Mouse (Mus musculus): Measurements from ENCODE around the gene Dera. TPM values are rescaled to one million over a fixed set of nuclear protein-coding genes. Genes with fewer than 3 reads are reported as not detected.
"Not testable (repeated sequence)": the region's sequence is repeated elsewhere in the genome, so short reads cannot be mapped to it uniquely, and the experiment has no call there.

Dera gene
- polyA plus RNA-seq (2014; fragmentation: Nextera tagmentation; extraction: Ambion mirVana) = 10.1 and 15.9 TPM in 2 replicates

GRCm38 (mm10) chr6:137754056-137754856, at the start of gene Dera:
Gene Dera, plus strand, starts transcription at chr6:137754546.
- peak; percentile 73 for DNase-seq
- Histone ChIP-seq H3K4me1 (ENCODE audit: control insufficient read depth, insufficient read depth, low read length) (peaks cover 9% of the 10 kb centered on the region; the same call in 1 of the 2 replicates), H3K27ac (replicated peaks; ENCODE audit: low read depth, low read length) (no peak within 1 kb of the TSS), H3K4me2 (ENCODE audit: low read length) (peak within 1 kb of the TSS; percentile 82), H3K9me3 (ENCODE audit: control insufficient read depth, low read length) (no peaks in the 10 kb centered on the region), H3K27me3 (ENCODE audit: control insufficient read depth, insufficient read depth, low read length) (no peaks in the 10 kb centered on the region), H3K36me3 (ENCODE audit: control insufficient read depth, insufficient read depth, low read length) (peaks cover 30% of the 10 kb centered on the region), H3K9ac (replicated peaks; ENCODE audit: low read length) (peak within 1 kb of the TSS; percentile 59), H3K4me3 (replicated peaks; ENCODE audit: low read depth, low read length) (peak within 1 kb of the TSS; percentile 52)
- peak; percentile 82 for ATAC-seq (ENCODE audit: low FRiP score, low TSS enrichment)
- 12% methylated on average over 26 of the region's 26 CpGs for WGBS

- H3K9ac ChIP-seq (replicated peaks; ENCODE audit: low read length) = no peak overlapping the region
- H3K4me3 ChIP-seq (replicated peaks; ENCODE audit: low read depth, low read length) = no peak overlapping the region
- DNase-seq = no peak
- no peak overlapping the region for H3K27ac ChIP-seq (replicated peaks; ENCODE audit: low read depth, low read length)
- H3K9me3 ChIP-seq (ENCODE audit: control insufficient read depth, low read length) = no peaks in the 10 kb centered on the region
- 93% methylated on average over 10 of the region's 10 CpGs for WGBS
- no peak for ATAC-seq (ENCODE audit: low FRiP score, low TSS enrichment)
- no peaks in the 10 kb centered on the region for H3K36me3 ChIP-seq (ENCODE audit: control insufficient read depth, insufficient read depth, low read length)
- no peaks in the 10 kb centered on the region for H3K4me1 ChIP-seq (ENCODE audit: control insufficient read depth, insufficient read depth, low read length)
- no peak overlapping the region for H3K4me2 ChIP-seq (ENCODE audit: low read length)
- H3K27me3 ChIP-seq (ENCODE audit: control insufficient read depth, insufficient read depth, low read length) = peaks cover 4% of the 10 kb centered on the region; the same call in 1 of the 2 replicates
These were observed 48.1 kb upstream of the Dera start for GRCm38 (mm10) chr6:137706209-137706608.

DNA sequence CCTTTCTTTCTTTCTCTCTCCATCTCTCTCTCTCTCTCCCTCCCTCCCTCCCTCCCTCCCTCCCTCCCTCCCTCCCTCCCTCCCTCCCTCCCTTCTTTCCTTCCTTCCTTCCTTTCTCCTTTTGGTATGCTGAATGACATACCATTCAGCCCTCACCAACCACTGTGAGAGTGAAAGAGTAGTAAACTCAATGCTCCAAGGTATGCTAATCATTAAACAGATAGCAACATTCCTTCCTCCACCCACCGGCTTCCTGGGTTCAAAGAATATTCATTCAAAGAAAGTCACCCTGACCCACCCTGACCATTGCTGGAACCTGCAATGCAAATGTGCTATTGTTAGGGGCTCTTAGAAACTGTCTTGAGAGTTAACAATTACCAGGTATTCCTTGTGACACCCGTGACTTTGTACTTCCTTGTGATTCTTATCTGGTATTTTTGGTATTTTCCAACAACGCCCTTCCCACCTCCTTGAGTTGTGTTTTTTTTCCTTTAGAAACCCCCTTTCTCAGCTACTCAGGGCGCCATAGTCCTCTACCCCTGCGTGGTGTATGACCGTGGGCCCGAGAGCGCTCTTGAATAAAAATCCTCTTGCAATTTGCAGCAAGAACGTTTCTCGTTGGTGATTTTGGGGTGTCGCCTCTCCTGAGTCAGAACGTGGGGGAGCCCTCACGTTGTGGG, 45.5 kb upstream of the Dera start:
- H3K4me2 ChIP-seq (ENCODE audit: low read length); DNase-seq; H3K4me1 ChIP-seq (ENCODE audit: control insufficient read depth, insufficient read depth, low read length); H3K27me3 ChIP-seq (ENCODE audit: control insufficient read depth, insufficient read depth, low read length); ATAC-seq (ENCODE audit: low FRiP score, low TSS enrichment); H3K9ac ChIP-seq (replicated peaks; ENCODE audit: low read length); H3K36me3 ChIP-seq (ENCODE audit: control insufficient read depth, insufficient read depth, low read length); H3K9me3 ChIP-seq (ENCODE audit: control insufficient read depth, low read length); H3K27ac ChIP-seq (replicated peaks; ENCODE audit: low read depth, low read length); H3K4me3 ChIP-seq (replicated peaks; ENCODE audit: low read depth, low read length): not testable (repeated sequence)
- WGBS = 91% methylated on average over 13 of the region's 13 CpGs

GRCm38 (mm10) chr6:137710179-137711037, 43.9 kb upstream of the Dera start:
- peaks cover 4% of the 10 kb centered on the region; the same call in 1 of the 2 replicates for H3K27me3 ChIP-seq (ENCODE audit: control insufficient read depth, insufficient read depth, low read length)
- H3K4me1 ChIP-seq (ENCODE audit: control insufficient read depth, insufficient read depth, low read length) = peaks cover 5% of the 10 kb centered on the region
- H3K9me3 ChIP-seq (ENCODE audit: control insufficient read depth, low read length) = no peaks in the 10 kb centered on the region
- ATAC-seq (ENCODE audit: low FRiP score, low TSS enrichment) (no peak), DNase-seq (no peak)
- no peak overlapping the region for H3K4me2 ChIP-seq (ENCODE audit: low read length)
- WGBS = 79% methylated on average over 14 of the region's 14 CpGs
- no peak overlapping the region for H3K4me3 ChIP-seq (replicated peaks; ENCODE audit: low read depth, low read length)
- H3K36me3 ChIP-seq (ENCODE audit: control insufficient read depth, insufficient read depth, low read length) = no peaks in the 10 kb centered on the region
- H3K9ac ChIP-seq (replicated peaks; ENCODE audit: low read length) = no peak overlapping the region
- no peak overlapping the region for H3K27ac ChIP-seq (replicated peaks; ENCODE audit: low read depth, low read length)

DNA sequence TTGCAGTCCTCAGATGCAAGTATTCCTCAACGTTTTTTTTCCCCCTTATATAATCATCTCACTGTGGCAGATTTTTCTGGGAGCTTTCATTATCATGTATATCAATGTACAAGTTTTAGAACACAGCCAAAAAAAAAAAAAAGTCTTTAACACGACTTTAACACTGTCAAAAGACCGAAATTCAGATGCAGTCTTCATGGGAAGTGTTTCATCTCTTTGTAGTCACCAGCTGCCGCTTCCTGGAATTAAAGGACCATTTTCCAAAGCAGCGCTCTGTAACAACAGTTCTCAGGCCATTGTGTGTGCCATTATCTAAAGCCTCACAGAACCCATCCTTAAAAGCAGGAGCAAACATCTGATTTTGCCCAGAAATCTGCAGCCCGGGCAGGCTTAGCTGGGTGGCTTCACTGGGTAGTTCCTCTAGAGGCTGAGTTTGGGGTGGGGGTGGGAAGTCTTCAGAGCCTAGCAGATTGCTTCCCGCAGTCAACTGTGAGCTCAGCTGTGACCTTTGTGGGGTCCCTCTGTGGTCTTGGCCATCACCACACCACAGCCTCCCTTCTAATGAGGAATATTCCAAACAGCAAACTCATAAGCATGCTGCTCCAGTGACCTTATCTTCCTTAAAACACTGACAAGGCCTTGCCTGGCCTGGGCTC, 41.6 kb upstream of the Dera start:
- no peaks in the 10 kb centered on the region for H3K27me3 ChIP-seq (ENCODE audit: control insufficient read depth, insufficient read depth, low read length)
- peaks cover 5% of the 10 kb centered on the region for H3K4me1 ChIP-seq (ENCODE audit: control insufficient read depth, insufficient read depth, low read length)
- H3K9ac ChIP-seq (replicated peaks; ENCODE audit: low read length) = no peak overlapping the region; the same call in 1 of the 2 replicates
- ATAC-seq (ENCODE audit: low FRiP score, low TSS enrichment) (no peak), DNase-seq (peak; percentile 30)
- no peaks in the 10 kb centered on the region for H3K36me3 ChIP-seq (ENCODE audit: control insufficient read depth, insufficient read depth, low read length)
- H3K4me2 ChIP-seq (ENCODE audit: low read length) = no peak overlapping the region
- H3K4me3 ChIP-seq (replicated peaks; ENCODE audit: low read depth, low read length) = no peak overlapping the region
- H3K9me3 ChIP-seq (ENCODE audit: control insufficient read depth, low read length) = no peaks in the 10 kb centered on the region
- WGBS = 14% methylated on average over 7 of the region's 7 CpGs
- no peak overlapping the region for H3K27ac ChIP-seq (replicated peaks; ENCODE audit: low read depth, low read length)

DNA sequence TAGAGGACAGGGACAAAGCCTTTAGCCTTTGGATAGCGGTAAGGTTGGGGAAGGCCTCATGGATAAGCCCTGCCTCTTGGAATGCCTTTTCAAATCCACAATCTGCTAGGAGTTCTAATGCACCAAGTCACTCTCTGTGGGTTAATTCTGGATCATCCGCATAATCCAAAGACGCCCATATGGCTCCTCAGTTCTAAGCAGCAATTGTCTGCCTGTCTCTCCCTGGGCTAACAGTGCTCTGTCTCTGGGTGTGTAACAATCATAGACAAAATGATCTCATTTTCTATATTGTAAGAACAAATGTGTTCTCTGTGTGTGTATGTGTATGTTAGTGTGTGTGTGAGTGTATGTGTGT, 41.1 kb upstream of the Dera start:
- Histone ChIP-seq H3K27me3 (ENCODE audit: control insufficient read depth, insufficient read depth, low read length) (no peaks in the 10 kb centered on the region), H3K4me1 (ENCODE audit: control insufficient read depth, insufficient read depth, low read length) (peaks cover 5% of the 10 kb centered on the region), H3K27ac (replicated peaks; ENCODE audit: low read depth, low read length) (no peak overlapping the region), H3K9me3 (ENCODE audit: control insufficient read depth, low read length) (no peaks in the 10 kb centered on the region), H3K36me3 (ENCODE audit: control insufficient read depth, insufficient read depth, low read length) (no peaks in the 10 kb centered on the region), H3K9ac (replicated peaks; ENCODE audit: low read length) (no peak overlapping the region), H3K4me3 (replicated peaks; ENCODE audit: low read depth, low read length) (no peak overlapping the region), H3K4me2 (ENCODE audit: low read length) (no peak overlapping the region)
- 49% methylated on average over 3 of the region's 3 CpGs for WGBS
- no peak for DNase-seq
- ATAC-seq (ENCODE audit: low FRiP score, low TSS enrichment) = no peak

DNA sequence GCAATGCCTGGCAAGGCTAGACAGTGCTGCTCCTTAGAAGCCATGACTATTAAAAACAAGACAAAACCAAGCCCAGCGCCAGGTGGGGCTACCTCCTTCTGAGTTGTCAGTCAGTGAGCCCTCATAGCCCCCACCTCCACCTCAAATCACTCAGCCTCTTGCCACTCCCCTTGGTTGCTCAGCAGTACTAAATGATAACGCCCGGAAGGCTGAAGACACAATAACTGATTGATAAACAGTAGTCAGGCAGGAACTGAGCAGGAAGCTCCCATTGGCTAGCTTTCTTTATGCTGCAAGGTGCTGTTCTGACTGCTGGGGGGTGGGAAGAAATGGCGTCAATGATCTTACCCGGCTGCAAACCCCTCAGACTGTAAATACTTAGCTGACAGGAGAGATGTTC, 37.5 kb upstream of the Dera start:
- WGBS = 68% methylated on average over 5 of the region's 5 CpGs
- no peak for ATAC-seq (ENCODE audit: low FRiP score, low TSS enrichment)
- Histone ChIP-seq H3K36me3 (ENCODE audit: control insufficient read depth, insufficient read depth, low read length) (no peaks in the 10 kb centered on the region), H3K4me3 (replicated peaks; ENCODE audit: low read depth, low read length) (no peak overlapping the region), H3K4me2 (ENCODE audit: low read length) (no peak overlapping the region), H3K9me3 (ENCODE audit: control insufficient read depth, low read length) (no peaks in the 10 kb centered on the region), H3K27ac (replicated peaks; ENCODE audit: low read depth, low read length) (no peak overlapping the region), H3K27me3 (ENCODE audit: control insufficient read depth, insufficient read depth, low read length) (no peaks in the 10 kb centered on the region), H3K4me1 (ENCODE audit: control insufficient read depth, insufficient read depth, low read length) (peaks cover 5% of the 10 kb centered on the region), H3K9ac (replicated peaks; ENCODE audit: low read length) (no peak overlapping the region)
- DNase-seq = no peak

GRCm38 (mm10) chr6:137722220-137722931, 32.0 kb upstream of the Dera start:
- H3K36me3 ChIP-seq (ENCODE audit: control insufficient read depth, insufficient read depth, low read length) = no peaks in the 10 kb centered on the region
- no peaks in the 10 kb centered on the region for H3K4me1 ChIP-seq (ENCODE audit: control insufficient read depth, insufficient read depth, low read length)
- WGBS = 92% methylated on average over 15 of the region's 15 CpGs
- no peak overlapping the region for H3K9ac ChIP-seq (replicated peaks; ENCODE audit: low read length)
- H3K4me3 ChIP-seq (replicated peaks; ENCODE audit: low read depth, low read length) = no peak overlapping the region
- H3K27me3 ChIP-seq (ENCODE audit: control insufficient read depth, insufficient read depth, low read length) = no peaks in the 10 kb centered on the region
- H3K27ac ChIP-seq (replicated peaks; ENCODE audit: low read depth, low read length) = no peak overlapping the region
- DNase-seq (no peak), ATAC-seq (ENCODE audit: low FRiP score, low TSS enrichment) (no peak)
- H3K9me3 ChIP-seq (ENCODE audit: control insufficient read depth, low read length) = no peaks in the 10 kb centered on the region
- H3K4me2 ChIP-seq (ENCODE audit: low read length) = no peak overlapping the region

All from midbrain, embryonic 14.5 days (tissue).